Mouse (Mus musculus): ENCODE data around the gene Otop2.

Gene Otop2

GRCm38 (mm10) chr11:115276780-115277603, 30.0 kb upstream of the Otop2 start, which contains the start of gene Fdxr:
Fdxr (minus strand) TSS chr11:115277050.
- DNase-seq: peak; percentile 100

- DNase-seq: no peak
Measured at GRCm38 (mm10) chr11:115277604-115277975, 29.4 kb upstream of the Otop2 start.

- DNase-seq: no peak
Measured at GRCm38 (mm10) chr11:115278176-115278575, 28.8 kb upstream of the Otop2 start.

- no peak for DNase-seq
Measured at GRCm38 (mm10) chr11:115279726-115280125, 27.2 kb upstream of the Otop2 start.

GRCm38 (mm10) chr11:115282295-115282694, 24.7 kb upstream of the Otop2 start:
- DNase-seq: no peak

GRCm38 (mm10) chr11:115282723-115283485, 24.1 kb upstream of the Otop2 start:
- no peak for DNase-seq

- no peak for DNase-seq
Measured at GRCm38 (mm10) chr11:115283486-115283765, 23.5 kb upstream of the Otop2 start.

GRCm38 (mm10) chr11:115283891-115284620, 22.9 kb upstream of the Otop2 start:
- no peak for DNase-seq

- DNase-seq: no peak
Measured at GRCm38 (mm10) chr11:115285282-115285681, 21.7 kb upstream of the Otop2 start.

- DNase-seq: no peak
Measured at GRCm38 (mm10) chr11:115286201-115286993, 20.6 kb upstream of the Otop2 start.

GRCm38 (mm10) chr11:115287386-115287785, 19.6 kb upstream of the Otop2 start:
- no peak for DNase-seq

- no peak for DNase-seq
Measured at GRCm38 (mm10) chr11:115288305-115288704, 18.7 kb upstream of the Otop2 start.

GRCm38 (mm10) chr11:115289885-115290284, 17.1 kb upstream of the Otop2 start:
- DNase-seq: no peak

- DNase-seq: no peak
Measured at GRCm38 (mm10) chr11:115290314-115290713, 16.6 kb upstream of the Otop2 start.

- DNase-seq: peak; percentile 88
Measured at GRCm38 (mm10) chr11:115290919-115291318, 16.0 kb upstream of the Otop2 start.

- DNase-seq: no peak
Measured at GRCm38 (mm10) chr11:115291503-115291902, 15.5 kb upstream of the Otop2 start.

GRCm38 (mm10) chr11:115292631-115293375, 14.2 kb upstream of the Otop2 start:
- no peak for DNase-seq

GRCm38 (mm10) chr11:115295939-115296338, 11.0 kb upstream of the Otop2 start:
- no peak for DNase-seq

GRCm38 (mm10) chr11:115296471-115297210, 10.3 kb upstream of the Otop2 start:
- DNase-seq: no peak

- peak; percentile 55 for DNase-seq
Measured at GRCm38 (mm10) chr11:115297214-115297826, 9.6 kb upstream of the Otop2 start, which contains the start of gene Fads6. Fads6 (minus strand) TSS chr11:115297663.

- DNase-seq: no peak
Measured at GRCm38 (mm10) chr11:115298160-115298559, 8.8 kb upstream of the Otop2 start.

Measured in lung, postnatal 10 days (tissue).